Mouse (Mus musculus) induced T-regulatory cell, adult 2 months (primary cell): Measurements from ENCODE around the gene Galnt10.

Source experiments
- DNase-seq: peaks from one replicate; pipeline ENCODE4 v3.0.0-alpha.2; 2012; ENCODE audit warnings: low read depth

Gene Galnt10

DNA sequence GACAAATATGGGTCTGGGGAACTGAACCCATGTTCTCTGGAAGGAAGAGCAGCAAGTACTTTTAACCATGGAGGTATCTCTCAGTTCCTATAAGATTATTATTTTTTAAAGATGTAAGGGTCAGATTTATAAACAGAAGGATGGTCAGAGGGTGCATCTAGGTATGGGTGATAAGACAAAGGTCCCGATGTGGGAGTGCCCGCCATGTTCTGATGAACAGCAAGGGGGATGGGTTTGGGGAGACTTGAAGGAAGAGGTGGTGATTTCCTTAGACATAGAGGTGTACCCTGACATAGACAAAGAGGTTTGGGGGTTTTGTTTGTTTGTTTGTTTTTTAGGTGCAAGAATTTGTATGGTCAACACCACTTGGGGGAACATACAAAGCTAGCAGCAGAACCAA, 1.6 kb upstream of the Galnt10 start:
- no peak for DNase-seq

DNA sequence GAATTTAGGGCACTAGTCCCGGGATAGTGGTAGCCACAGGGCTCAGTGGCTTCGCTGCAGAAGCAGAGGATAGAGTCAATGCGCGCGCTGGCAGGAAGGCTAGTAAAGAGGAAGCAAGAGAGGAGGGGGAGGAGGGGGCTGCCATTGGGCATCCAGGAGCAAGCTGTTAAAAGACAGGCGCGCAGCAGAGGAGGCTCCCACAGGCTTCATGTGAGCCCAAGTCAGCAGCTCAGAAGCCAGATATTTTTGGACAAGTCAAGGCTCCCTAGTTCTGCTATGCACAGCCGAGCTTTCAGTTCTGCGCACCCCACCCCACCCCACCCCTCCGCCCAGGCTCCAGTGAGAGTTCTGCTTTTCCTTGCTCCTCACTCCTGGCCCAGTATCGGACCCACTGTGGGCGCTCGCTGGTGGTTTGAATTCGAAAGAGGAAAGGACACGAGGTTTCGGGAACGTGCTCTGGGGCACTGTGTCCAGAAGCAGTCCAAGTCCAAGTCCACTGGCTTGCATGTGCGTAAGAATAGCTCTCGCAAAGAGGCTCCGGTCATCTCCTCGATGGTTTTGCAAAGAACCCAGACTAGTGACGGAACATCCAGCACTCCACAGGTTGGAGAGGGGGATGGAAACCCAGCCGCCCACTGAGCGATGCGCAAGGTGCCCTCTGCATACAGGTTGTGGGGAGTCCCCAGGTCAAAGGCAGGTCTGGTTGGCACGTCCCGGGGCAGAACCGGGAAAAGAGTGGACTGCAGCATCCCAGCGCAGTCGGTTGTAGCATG, 811 bp upstream of the Galnt10 start:
- peak; percentile 66 for DNase-seq

DNA sequence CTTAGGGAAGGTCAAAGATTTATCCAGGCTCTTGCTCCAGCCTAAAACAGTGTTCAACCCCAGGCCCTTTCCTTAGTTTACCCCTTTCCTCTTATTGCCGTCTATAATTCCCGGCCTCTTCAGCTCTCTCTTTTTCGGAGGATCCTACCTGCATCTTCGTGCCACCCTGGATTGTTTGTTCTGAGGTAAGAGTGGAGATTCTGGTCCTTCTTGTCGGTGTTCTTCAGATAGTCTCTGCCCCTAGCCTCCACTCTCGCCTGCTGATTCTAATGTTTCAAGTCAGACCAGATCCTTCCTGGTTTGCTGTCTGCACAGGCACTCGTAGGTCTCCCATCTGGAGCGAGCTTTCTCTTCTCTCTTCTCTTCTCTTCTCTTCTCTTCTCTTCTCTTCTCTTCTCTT, 605 bp downstream of the Galnt10 start:
- DNase-seq: peak; percentile 43

DNA sequence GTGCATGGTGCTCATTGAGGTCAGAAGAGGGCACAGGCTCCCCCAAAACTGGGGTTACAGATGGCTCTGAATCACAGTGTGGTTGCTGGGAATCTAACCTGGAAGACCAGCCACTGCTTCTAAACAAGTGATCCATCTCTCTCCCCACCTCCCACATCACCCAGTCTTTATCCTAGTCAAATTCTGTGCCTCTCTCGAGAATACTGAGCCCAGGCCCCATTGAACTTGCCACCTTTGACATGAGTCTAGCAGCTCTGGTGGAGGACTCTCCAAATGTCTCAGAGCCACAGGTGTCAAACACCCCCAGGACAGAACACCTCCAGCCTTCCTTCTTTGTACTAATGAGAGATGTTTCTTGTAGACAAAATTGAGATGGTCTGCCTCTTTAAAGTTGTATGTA, 1.2 kb downstream of the Galnt10 start:
- no peak for DNase-seq

DNA sequence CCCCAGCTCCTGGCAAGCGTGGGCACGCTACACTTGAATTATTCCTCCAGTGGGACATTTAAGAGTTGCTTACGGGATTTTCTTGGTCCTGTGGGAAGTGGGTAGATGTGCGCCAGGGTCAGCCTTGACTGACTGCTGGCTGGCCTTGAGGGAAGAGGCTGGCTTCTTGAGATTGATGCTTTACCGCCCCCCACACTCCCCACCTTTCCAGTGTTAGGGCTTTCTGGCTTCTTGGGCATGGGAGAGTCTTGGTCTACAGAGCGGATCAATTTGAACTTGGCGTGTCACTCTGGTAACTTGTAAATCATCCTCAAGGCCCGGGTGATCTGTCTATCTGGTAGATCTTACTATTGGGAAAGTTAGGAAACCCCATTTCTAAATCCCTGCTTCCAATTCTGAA, 1.7 kb downstream of the Galnt10 start:
- DNase-seq: no peak

DNA sequence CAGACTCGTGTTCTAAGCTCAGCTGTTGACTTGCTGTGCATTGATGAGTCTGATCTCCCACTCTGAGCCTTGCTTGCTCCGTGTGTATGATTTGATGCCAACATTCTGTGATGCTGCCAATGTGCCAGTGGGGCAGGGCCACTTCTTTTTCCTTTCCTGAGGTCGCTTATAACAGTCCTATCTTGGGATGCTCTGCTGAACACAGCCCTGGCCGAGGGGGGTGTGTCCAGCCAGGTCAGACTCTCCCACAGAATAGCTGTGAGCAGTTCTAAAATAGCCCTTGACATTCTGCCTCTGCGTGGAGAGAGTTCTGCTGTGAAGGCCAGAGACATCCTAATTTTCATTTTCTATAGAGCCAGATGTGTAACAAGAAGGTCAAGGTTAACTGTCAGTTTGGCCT, 2.2 kb downstream of the Galnt10 start:
- DNase-seq: no peak

DNA sequence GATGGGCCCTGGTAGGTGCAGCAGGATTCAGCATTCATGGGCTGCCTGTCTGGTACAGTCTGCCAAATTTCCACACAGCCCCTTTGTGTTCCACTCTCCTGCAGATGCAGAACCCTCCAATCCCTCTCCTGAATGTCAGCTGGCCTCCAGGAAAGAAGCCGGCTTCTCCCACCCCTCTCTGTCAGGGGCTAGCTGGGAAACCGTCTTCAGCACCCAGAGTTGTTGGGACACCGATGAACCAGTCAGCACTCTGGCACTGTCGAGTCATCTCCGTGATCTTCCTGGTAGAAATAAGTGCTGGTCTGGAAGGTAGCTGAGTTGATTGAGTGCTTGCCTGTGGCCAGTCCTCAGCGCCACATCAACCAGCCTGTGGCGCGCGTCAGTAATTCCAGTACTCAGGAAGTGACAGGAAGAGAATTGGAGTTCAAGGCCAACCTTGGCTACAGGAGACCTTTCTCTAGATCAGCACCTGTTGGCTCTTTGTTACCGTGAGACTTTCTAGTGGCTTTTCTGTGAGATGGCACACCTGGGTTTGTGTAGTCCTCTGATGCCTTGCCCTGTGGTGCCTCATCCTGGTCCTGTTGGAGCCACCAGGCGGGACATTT, 3.1 kb downstream of the Galnt10 start:
- no peak for DNase-seq

DNA sequence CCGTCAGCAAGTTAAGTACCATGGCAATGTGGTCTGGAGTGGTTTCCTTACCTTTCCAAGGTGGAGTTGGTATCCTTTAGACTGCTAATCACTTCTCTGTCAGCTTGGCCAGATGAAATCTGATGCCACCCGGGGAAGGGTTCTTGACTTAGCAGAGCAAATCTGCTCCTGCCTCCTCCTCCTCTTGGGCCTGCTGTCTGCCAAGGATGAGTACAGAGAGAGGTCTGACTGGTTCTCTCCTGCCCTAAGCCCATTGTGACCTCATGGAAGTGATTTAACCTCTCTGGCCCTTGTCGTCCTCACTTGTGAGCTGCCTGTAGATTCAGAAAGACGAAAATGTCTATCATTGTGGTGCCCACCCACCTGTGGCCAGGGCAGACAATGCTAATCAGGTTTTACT, 4.0 kb downstream of the Galnt10 start:
- no peak for DNase-seq

DNA sequence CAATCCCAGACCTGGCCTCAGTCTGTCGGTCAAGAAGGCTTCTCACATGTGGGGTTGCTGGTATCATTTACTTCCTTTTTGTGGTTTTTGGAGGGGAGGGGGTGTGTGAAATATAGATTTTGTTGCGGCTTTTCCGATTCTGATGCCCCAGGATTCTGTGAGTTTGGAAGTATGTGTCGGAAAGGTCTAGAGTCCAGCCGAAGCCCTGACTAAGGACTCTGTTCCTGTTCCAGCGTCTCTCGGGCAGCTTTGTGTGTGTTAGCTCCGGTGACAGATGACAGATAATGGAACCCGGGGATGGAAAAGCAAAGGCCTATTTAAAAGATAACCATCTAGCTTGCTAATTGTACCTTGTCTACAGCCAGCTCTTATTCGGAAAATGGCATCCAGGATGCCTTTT, 4.4 kb downstream of the Galnt10 start:
- DNase-seq: no peak

DNA sequence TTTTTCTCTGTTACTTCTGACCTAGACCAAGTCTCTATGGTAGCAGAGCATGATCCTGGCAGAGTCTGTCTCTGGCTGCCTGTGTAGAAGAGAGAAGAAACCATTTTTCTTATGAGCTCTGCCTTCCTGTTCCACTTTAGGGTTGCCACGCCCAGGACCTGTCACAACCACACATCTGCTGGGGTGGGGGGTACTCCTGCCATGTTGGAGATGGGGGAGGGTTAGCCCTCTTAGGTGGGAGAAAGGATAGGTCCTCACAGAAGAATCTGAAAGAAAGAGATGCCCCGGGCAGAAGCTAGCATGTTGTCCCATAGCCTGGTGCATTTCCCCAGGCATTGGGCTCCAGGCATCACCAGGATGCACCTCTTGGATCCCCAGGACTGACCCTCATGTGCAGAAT, 5.6 kb downstream of the Galnt10 start:
- DNase-seq: no peak

DNA sequence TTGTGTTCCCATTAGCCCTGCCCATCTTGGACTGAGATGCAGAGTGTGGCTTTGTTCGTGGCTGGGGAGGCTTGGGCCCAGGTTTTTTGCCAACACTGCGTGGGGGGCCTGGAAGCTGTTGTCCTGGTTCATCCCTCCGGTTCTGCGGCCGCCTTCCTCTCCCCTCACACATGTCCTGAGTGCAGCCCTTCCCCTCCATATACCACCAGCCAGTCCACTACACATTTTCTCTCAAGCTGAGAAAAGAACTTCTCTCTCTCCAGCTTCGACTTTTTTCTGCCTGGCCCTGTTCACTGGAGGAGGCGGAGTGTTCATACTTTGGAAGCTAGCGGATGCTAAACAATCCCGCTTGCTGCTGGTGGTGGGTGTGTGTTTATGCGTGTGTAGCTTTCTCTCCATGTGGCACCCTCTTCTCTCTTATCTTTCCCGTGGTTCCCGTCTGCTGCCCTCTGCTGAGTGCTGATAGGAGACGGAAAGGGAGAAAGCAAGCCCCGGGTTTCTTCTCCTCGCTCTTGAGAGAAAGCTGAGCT, 6.1 kb downstream of the Galnt10 start:
- DNase-seq: no peak

DNA sequence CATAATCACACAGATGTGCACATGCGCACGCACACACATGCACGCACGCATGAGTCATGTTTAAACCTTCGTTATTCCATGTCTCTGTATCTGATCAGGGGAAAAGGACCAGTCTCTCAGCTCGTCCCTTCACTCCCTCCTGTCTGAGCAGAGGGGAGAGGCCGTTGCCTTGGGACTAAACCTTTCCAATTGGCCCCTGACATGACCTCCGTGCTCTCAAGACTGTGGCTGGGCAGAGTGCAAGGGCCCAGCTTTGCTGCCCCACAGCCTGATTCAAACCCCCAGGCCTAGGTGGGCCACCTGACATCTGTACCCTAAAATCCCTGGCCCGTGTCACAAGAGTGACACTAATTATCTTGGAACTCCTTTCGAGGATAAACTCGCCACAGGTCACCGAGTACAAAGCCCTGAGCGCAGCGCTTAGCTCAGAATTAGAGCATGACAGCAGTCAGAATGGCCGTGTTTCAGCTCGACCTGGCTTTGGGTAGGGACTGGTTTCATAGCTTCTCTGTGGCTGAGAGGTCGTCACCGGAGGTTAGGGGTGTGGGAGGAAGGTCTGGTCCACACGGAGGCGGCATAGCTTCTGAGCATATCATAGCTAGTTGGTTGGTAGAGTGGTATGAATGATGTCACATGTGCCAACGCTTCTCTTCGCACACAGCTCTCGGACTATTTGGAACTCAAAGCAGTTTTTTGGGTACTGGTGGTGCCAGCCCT, 7.1 kb downstream of the Galnt10 start:
- no peak for DNase-seq

DNA sequence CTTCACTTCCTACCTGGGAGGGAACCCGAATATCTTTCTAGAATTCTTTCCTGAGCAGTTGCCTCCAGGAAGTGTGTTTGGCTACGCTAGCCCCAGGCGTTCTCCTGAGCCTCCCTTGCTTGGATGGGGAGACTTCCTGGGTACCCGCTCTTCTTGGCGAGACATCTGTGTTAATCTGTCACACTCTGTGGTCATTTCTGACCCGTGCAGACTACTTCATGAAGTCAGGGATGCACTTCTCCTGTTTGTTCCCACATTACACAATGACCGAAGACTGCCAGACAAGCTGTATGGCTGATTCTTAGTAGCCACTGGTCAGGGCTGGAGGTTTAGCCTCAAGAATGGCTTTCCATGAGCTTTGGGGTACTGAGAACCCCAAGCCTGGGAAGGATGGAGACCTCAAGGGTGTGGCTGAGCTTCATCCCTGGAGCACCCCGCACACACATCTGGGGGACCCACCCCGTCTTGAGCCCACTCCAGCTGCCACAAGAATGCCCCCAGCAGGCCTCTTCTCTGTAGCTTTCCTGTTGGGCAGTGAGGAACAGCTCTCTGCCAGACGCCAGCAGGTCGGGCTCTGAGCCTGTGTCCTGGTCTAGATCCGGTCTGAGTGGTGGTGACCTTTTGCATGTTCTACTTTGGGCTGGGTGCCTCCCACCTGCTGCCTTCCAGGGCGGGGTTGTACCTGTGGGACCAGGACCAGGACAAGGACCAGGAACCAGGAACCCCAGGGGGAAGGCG, 7.8 kb downstream of the Galnt10 start:
- DNase-seq: no peak

DNA sequence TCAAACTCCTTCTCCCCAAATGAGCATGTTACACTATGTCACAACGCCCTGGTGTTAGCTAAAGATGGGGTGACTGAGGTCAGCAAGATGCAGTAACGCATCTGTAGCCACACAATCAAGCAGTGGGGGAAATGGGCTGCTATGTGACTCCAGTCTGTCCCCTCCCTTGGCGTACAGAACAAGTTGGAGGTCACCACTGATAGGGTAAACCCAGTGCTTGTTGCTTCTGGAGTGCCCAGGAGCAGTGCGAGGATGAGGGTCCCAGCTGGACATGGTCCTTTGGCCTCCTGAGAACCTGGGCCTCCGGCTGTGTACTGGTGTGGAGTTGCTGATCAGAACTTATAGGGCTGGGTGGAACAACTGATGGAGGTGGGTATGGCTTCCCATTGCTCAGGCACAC, 8.6 kb downstream of the Galnt10 start:
- DNase-seq: no peak

DNA sequence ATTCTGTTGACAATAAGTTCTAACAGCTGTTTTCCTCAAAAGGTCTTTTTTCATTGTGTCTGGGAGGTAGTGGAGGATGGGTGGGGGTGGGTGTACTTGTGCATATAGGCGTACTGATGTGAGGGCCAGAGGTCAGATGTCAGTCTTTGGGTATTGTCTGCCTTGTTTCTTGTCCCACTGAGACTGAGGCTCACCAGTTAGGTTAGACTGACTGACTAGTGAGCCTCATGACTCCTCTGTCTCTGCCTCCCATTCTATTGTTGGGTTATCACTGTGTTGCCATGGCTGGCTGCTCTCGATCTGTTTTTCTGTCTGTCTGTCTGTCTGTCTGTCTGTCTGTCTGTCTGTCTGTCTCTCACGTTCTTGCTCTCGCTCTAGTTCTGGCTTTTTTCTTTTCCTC, 9.1 kb downstream of the Galnt10 start:
- no peak for DNase-seq

DNA sequence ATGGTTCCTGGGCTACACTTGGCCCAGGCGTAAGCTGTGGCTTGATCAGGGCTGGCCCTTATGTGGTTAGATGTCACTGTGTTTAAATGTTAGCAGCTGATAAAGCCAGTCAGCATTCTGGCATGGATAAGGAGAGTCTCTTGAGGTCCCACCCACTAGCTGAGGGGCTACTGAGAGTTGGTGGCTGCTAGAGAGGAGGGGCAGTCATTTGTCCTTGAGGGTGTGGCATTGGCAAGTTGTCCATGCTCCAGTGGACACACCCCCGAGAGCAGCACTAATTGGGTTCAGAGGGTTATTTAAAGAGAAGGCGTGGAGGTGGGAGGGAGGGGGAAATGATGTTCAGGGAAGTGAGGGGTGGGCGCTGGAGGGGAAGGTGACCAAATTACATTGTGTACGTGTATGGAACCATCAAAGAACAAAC, 9.7 kb downstream of the Galnt10 start:
- DNase-seq: no peak

DNA sequence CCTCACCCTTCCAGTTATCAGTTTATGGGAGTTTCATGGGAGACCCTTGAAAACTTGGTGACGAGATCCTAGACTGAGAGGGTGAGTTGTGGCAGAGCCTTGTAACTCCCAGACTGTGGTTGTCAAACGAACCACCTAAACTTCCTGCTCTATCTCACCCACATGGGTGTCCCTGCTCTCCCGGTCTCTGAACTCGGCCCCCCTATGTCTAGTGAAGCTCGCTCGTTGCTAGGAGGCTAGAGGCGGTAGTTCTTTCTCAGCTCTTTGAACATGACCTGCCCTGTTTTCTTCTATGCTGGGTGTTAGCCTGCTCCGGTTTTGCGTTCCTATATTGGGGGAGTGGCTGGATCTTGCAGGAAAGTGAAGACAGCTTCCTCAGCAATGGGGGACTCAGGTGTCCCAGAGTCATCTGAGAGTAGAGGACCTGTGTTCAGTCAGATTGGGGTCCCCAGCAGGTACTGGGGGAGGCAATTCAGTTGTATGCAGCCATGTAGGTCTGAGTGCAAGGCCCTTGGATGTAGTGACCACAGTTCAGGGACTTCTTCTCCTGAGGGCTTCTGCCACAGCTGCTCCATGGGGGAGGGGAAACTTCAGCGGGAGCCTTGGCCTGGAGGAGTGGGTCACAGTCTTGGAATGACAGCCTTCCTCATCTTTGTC, 10.6 kb downstream of the Galnt10 start:
- DNase-seq: no peak

DNA sequence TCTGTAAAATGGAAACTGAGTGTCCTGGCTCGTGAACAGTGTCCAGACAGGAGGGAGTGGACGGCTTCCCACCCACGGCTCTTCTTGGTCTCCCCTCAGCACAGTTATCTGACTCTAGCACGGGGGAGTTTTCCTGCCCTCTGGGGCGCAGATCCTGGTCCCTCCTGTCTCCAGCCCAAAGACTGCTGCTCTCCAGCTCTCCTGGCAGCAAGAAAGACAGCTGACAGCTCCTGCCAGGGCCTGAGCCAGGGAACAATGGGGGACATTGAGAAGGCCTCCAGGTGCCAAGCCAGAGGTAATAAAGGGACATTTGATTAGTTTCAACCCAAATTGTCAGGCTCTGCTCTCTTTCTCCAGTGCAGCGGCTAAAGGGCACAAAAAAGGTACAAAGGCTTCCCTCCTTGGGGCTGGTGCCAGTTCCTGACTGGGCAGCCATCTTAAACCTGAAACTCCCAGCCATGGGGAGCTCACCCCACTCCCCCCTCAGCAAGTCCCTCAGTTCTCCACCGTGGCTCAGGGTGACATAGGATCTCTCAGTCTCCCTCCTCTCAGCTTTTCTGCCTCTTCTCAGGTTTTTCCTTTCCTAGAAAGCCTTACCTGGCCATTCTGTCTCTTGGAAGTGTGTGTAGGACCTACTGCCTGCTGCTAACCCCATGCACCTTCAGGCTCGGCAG, 11.5 kb downstream of the Galnt10 start:
- no peak for DNase-seq

DNA sequence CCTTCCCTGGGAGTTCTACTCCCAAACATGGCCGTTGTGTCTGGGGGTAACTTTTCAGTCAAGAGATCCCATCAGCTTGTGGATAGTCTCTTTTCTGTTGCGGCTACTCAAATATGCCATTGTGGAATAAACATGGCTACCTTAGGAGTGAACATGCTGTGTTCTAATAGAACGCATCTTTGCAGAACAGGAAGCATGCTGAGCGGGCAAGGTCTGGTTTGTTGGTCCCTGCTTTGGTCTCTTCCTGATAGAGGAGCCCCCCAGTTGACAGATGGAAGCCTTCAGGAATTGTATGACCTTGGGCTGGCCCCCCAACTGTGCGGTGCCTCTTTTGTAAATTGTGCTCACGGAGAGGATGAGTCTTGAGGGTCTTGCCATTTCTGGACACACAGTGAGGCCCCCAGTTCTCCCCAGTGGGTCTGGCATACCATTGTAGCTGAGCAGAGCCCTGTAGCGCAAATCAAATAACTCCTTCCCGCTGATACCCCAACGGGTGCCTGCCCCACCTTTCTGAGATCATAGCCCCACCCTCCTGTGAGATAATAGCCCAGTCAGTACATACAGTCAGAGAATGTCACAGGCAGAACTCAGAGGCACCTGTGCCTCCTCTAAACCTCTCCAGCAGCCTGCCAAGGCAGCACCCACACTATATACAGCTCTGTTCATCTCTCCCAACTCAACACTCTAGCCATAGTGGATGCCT, 12.3 kb downstream of the Galnt10 start:
- DNase-seq: no peak

DNA sequence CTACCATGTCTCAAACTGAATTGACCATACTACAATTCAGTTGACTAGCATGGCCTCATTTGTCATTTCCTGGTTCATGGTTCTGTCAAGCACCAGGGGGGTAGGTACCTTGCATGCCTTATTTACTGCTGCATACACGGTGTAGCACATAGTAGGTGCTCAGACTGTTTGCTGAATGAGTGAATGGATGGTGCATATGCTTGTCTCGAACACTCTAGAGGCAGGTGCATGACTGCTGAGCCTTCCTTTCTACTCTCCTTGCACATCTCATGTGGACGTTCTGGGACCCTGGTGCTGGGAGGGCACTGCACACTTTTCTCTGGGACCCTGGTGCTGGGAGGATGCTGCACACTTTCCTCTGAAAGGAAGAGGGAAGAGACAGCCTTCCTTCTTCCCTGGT, 13.0 kb downstream of the Galnt10 start:
- DNase-seq: no peak

DNA sequence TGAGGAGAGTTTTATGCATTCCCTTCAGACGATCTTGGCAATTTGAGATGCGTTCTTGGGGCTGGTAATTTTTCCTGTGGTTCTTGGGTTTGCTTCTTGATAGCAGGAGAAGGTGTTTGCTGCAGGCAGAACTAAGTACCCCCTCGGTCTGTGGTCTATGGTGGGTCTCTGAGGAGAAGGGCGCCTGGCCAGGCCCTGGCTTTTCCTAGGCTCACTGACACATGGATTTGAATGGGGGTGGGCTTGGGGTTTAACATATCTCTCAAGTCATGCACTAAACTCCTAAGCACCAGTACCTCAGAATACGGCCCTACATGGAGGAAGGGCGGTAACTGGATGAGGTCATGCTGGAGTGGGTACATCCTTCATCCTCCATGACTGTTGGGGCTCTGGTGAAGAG, 13.5 kb downstream of the Galnt10 start:
- no peak for DNase-seq
